Mouse (Mus musculus): Measurements from ENCODE around the gene Zscan26. TPM values are rescaled to one million over a fixed set of nuclear protein-coding genes. Genes with fewer than 3 reads are reported as not detected.

Zscan26 gene
- polyA plus RNA-seq, 1 experiment from 2014 or later: 23.6 TPM

DNA sequence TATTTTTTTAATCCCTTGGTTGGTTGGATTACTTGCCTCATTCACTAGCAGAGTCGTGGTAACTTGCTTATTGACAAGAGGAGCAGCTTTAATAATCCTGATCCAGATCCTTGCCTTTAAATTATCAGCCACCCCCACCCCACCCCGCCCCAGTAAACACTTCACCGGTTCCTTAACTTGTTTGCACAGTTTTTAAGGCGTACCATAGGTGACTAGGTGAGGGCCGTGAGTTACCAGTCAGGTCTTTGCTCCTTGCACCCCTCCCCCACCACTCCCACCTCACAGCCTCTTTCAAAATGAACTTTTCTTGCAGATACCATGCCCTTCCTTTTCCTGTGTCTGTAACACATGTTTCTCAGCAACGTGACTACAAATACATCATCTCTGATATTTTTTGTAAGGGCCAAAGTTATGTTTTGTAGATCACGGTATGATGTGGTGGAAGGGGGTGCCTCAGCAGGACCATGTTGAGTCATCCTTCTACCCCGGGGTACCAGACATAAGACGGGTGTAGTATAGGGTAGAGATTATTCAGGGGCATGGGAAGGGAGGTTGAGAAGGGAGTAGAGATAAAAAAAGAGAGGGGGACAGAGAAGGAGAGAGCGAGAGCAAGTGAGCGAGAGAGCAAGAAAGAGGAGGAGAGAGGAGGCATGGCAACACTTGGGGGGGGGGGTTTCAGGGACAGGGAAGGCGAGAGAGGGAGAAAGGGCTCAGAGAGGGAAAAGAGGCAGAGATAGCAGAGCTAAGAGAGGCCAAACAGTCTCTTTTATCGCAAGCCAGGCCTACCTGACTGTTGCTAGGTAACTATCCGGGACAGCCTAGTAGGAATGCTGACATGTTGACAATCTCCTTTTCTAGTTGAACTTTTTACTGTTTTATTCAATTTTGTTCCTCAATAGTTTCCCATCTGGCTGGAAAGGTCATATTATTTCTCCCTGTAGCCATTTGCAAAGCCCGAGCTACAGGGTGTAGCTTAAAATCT is 39.0 kb downstream of the Zscan26 start:
- WGBS: 51% methylated on average over 15 of the region's 15 CpGs
- Histone ChIP-seq H3K36me3 (ENCODE audit: control insufficient read depth, insufficient read depth, low read length) (no peaks in the 10 kb centered on the region), H3K27me3 (replicated peaks; ENCODE audit: control insufficient read depth, insufficient read depth, low read length) (no peaks in the 10 kb centered on the region), H3K4me3 (ENCODE audit: low read length) (no peak overlapping the region), H3K9me3 (ENCODE audit: control insufficient read depth, low read length) (no peaks in the 10 kb centered on the region), H3K4me1 (ENCODE audit: control insufficient read depth, insufficient read depth, low read length) (peaks cover 4% of the 10 kb centered on the region; the same call in 1 of the 2 replicates), H3K9ac (ENCODE audit: low read depth, low read length) (no peak overlapping the region), H3K4me2 (ENCODE audit: low read depth, low read length) (peak overlapping the region; percentile 19; the same call in 1 of the 2 replicates), H3K27ac (ENCODE audit: low read length) (peak overlapping the region; percentile 41)
- peak; percentile 66 for ATAC-seq

DNA sequence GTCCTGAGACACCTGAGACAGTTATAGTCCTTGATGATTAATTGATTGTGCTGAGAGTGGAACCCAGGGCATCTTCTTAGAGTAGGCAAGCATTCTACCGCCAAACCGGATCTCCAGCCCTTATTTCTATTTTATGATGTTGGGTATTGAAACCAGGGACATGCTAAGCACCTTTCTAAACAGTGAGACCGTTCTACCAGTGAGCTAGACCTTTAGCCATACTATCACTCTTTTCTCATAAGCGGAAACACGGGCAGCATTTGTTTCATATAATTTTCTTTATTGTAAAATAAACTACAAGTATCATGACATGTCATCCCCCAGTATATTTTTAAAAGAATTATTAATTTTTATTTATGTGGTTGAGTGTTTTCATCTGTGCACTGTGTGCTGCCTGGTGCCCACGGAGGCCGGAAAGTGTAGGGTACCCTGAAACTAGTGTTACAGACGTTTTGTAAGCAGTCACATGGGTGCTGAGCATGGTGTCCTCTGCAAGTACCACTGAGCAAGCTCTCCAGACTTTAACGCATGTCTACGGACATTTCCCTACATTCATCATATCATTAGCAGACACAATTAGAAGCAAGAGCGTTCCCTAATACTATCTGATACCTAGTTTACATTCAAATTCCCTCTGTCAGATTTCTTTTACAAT is 44.6 kb downstream of the Zscan26 start:
- WGBS: 55% methylated on average over 11 of the region's 11 CpGs
- Histone ChIP-seq H3K27me3 (replicated peaks; ENCODE audit: control insufficient read depth, insufficient read depth, low read length) (no peaks in the 10 kb centered on the region), H3K4me1 (ENCODE audit: control insufficient read depth, insufficient read depth, low read length) (no peaks in the 10 kb centered on the region), H3K4me3 (ENCODE audit: low read length) (peak overlapping the region; percentile 54), H3K9ac (ENCODE audit: low read depth, low read length) (peak overlapping the region; percentile 78), H3K9me3 (ENCODE audit: control insufficient read depth, low read length) (no peaks in the 10 kb centered on the region), H3K27ac (ENCODE audit: low read length) (peak overlapping the region; percentile 70), H3K36me3 (ENCODE audit: control insufficient read depth, insufficient read depth, low read length) (no peaks in the 10 kb centered on the region), H3K4me2 (ENCODE audit: low read depth, low read length) (peak overlapping the region; percentile 82)
- ATAC-seq: no peak; the same call in 1 of the 2 replicates

DNA sequence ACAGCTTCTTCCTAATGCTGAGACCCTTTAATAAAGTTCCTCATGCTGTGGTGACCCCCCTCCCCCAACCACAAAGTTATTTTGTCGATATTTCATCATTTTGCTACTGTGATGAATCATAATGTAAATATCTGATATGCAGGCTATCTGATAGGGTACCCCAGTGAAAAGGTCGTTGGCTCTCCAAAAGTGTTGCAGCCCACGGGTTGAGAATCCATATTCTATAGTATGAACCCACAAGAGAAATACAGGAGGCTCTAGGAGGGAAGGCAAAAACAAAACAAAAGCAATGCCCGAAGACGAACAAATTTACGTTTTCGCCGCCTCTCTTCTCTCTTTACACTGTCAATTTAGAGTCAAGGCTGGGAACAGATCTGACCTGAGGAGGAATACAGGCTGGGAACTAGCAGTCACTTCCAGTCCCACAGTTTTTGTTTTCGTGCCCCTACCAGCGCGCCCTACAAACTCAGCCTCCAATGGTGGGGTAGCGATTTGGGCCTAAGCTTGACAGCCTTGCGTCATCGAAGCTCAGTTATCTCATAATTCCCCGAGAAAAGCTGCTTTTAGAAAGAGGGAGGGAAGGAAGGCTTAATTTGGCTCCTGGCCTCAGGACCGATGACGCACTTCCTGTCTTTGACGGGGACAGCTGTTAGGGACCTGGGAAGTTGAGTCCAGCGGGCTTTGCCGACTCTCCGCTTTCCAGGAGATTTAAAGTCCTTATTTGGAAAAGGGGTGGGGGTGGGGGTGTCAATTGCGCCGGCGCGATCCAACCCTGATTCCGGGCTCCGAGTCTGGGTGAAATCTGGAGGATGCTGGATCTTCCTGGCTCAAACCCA is 45.3 kb downstream of the Zscan26 start:
- Histone ChIP-seq H3K27me3 (replicated peaks; ENCODE audit: control insufficient read depth, insufficient read depth, low read length) (no peaks in the 10 kb centered on the region), H3K4me3 (ENCODE audit: low read length) (peak overlapping the region; percentile 54), H3K9ac (ENCODE audit: low read depth, low read length) (peak overlapping the region; percentile 78), H3K4me2 (ENCODE audit: low read depth, low read length) (peak overlapping the region; percentile 82), H3K36me3 (ENCODE audit: control insufficient read depth, insufficient read depth, low read length) (no peaks in the 10 kb centered on the region), H3K9me3 (ENCODE audit: control insufficient read depth, low read length) (no peaks in the 10 kb centered on the region), H3K4me1 (ENCODE audit: control insufficient read depth, insufficient read depth, low read length) (no peaks in the 10 kb centered on the region), H3K27ac (ENCODE audit: low read length) (peak overlapping the region; percentile 70)
- 3% methylated on average over 27 of the region's 27 CpGs for WGBS
- peak; percentile 96 for ATAC-seq

DNA sequence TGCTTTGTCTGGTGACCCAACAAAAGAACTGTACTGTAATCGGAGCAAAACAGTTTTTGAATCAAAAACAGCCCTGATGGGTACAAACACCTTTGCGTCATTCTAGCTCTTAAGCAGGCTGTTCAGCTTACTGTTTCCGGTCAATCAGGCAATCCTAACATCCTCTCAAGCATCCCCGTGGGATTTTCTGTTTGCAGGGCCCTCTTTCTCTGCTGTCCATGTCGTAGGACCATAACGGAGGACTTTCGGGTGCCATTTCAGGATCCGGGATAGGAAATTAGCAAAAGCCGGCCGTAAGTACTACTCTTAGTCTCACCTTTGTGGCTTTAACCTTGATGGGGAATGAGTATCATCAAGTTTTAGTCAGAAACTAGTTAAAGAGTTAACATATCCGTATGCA is 46.2 kb downstream of the Zscan26 start:
- Histone ChIP-seq H3K4me1 (ENCODE audit: control insufficient read depth, insufficient read depth, low read length) (no peaks in the 10 kb centered on the region), H3K27me3 (replicated peaks; ENCODE audit: control insufficient read depth, insufficient read depth, low read length) (no peaks in the 10 kb centered on the region), H3K9ac (ENCODE audit: low read depth, low read length) (no peak overlapping the region), H3K9me3 (ENCODE audit: control insufficient read depth, low read length) (no peaks in the 10 kb centered on the region), H3K27ac (ENCODE audit: low read length) (no peak overlapping the region), H3K4me2 (ENCODE audit: low read depth, low read length) (no peak overlapping the region), H3K36me3 (ENCODE audit: control insufficient read depth, insufficient read depth, low read length) (no peaks in the 10 kb centered on the region), H3K4me3 (ENCODE audit: low read length) (no peak overlapping the region)
- 83% methylated on average over 11 of the region's 11 CpGs for WGBS
- no peak for ATAC-seq

DNA sequence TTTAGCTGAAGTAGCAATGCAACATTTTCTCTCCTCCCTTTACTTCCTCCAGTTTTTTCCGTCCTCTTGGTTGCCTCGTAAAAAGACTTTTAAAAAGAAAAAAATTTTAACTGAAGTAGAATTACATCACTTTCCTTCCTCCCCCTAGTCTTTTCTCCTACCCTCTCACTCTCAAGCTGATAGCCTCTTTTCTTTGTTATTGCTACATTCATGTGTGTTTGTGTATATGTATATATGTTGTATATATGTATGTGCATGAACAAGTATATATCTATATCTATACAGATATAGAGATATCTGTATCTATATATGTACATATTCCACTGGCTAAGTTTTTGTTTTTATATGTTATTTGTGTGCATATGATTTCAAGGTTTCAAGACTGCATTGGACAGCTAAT is 50.7 kb downstream of the Zscan26 start:
- no peak overlapping the region for H3K27ac ChIP-seq (ENCODE audit: low read length)
- peak overlapping the region; percentile 77 for H3K4me3 ChIP-seq (ENCODE audit: low read length)
- H3K9me3 ChIP-seq (ENCODE audit: control insufficient read depth, low read length): no peaks in the 10 kb centered on the region
- H3K4me2 ChIP-seq (ENCODE audit: low read depth, low read length): no peak overlapping the region
- peak; percentile 39; the same call in 1 of the 2 replicates for ATAC-seq
- no peaks in the 10 kb centered on the region for H3K36me3 ChIP-seq (ENCODE audit: control insufficient read depth, insufficient read depth, low read length)
- H3K9ac ChIP-seq (ENCODE audit: low read depth, low read length): peak overlapping the region; percentile 89
- peaks cover 8% of the 10 kb centered on the region; the same call in 1 of the 2 replicates for H3K4me1 ChIP-seq (ENCODE audit: control insufficient read depth, insufficient read depth, low read length)
- H3K27me3 ChIP-seq (replicated peaks; ENCODE audit: control insufficient read depth, insufficient read depth, low read length): no peaks in the 10 kb centered on the region
- WGBS: 0% methylated on average over 2 of the region's 2 CpGs

DNA sequence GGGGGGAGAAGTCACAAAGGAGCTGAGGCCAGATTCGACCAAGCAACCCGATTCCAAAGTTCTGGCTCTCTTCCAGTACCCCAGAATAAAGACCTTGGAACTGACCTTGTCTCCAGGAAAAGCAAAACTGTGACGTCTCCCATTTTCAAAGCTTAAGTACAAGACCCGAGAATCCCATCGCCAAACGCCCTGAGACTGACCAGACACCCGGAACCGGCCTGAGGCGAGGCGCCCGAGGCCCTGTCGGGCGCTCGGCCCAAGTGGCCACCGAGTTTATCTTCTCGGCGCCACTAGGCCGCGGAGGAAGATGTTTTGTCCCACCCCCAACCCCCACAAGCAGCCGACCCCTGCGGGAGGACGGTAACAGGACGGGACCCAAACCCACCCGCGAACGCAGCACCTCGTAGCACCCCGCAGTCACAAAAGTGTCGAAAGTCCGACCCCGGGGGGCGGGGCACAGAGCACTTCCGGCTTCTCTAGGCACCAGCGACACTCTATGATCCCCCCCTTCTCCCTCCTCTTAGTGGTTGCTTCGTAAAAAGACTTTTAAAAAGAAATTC is 51.2 kb downstream of the Zscan26 start, which contains the start of gene Zkscan3:
Gene Zkscan3, minus strand, starts transcription at position 469 of the 560 bp plus-strand sequence.
- WGBS: under 1% methylated on average over 35 of the region's 35 CpGs
- Histone ChIP-seq H3K4me3 (ENCODE audit: low read length) (peak within 1 kb of the TSS; percentile 77), H3K9me3 (ENCODE audit: control insufficient read depth, low read length) (no peaks in the 10 kb centered on the region), H3K36me3 (ENCODE audit: control insufficient read depth, insufficient read depth, low read length) (no peaks in the 10 kb centered on the region), H3K4me2 (ENCODE audit: low read depth, low read length) (peak within 1 kb of the TSS; percentile 72), H3K4me1 (ENCODE audit: control insufficient read depth, insufficient read depth, low read length) (peaks cover 8% of the 10 kb centered on the region; the same call in 1 of the 2 replicates), H3K27ac (ENCODE audit: low read length) (peak within 1 kb of the TSS; percentile 74), H3K27me3 (replicated peaks; ENCODE audit: control insufficient read depth, insufficient read depth, low read length) (no peaks in the 10 kb centered on the region), H3K9ac (ENCODE audit: low read depth, low read length) (peak within 1 kb of the TSS; percentile 89)
- ATAC-seq: peak; percentile 96

DNA sequence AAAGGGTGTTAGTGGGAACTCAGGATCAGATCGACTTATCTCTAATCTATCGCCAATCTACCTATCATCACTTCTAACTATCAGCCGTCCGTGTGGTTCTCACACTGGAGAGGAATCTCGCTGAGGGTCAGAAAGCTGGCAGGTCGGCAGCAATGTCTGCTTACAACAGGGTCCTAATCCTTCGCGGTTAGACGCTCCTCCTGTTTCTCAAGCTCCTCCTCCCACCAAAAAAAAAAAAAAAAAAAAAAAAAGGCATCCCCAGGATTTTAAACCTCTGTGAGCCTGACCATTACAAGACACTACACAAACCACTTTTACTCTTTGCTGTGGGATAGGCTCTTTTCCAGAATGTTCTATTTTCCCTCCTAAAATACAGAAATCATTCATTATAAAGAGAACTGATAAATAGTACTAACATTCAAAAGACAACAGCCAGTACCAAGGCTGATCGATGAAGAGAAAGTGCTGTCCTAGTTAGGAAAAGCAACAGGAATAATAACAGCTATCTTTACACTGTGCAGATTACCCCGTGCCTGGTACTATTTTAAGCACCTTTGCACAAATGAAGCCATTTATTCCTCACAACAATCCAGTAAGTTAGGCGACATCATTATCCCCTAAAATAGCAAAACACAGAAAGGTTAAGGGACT is 51.8 kb downstream of the Zscan26 start:
- Histone ChIP-seq H3K4me2 (ENCODE audit: low read depth, low read length) (peak overlapping the region; percentile 72), H3K4me3 (ENCODE audit: low read length) (peak overlapping the region; percentile 77), H3K4me1 (ENCODE audit: control insufficient read depth, insufficient read depth, low read length) (peaks cover 8% of the 10 kb centered on the region; the same call in 1 of the 2 replicates), H3K27me3 (replicated peaks; ENCODE audit: control insufficient read depth, insufficient read depth, low read length) (no peaks in the 10 kb centered on the region), H3K9me3 (ENCODE audit: control insufficient read depth, low read length) (no peaks in the 10 kb centered on the region), H3K27ac (ENCODE audit: low read length) (peak overlapping the region; percentile 74), H3K9ac (ENCODE audit: low read depth, low read length) (peak overlapping the region; percentile 89), H3K36me3 (ENCODE audit: control insufficient read depth, insufficient read depth, low read length) (no peaks in the 10 kb centered on the region)
- peak; percentile 48 for ATAC-seq
- 10% methylated on average over 12 of the region's 12 CpGs for WGBS

DNA sequence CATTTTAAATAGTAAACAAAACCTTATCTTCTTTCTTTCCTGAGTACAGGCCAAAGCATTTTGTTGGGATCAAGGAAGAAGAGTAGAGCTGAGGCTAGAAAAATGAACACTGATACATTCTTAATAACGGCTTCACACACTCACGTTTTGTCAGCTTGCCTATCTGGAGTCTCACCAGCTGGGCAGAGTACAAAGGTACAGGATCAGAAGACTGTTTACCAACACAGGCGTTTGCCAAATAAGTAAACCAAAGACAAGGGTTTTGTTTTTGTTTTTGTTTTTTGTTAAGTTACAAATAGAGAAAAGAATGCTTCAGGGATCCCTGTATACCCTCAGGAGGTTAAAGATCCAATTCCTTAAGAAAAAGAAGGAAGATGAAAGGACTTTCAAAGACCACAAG is 52.4 kb downstream of the Zscan26 start:
- WGBS: 64% methylated on average over 3 of the region's 3 CpGs
- Histone ChIP-seq H3K9me3 (ENCODE audit: control insufficient read depth, low read length) (no peaks in the 10 kb centered on the region), H3K4me3 (ENCODE audit: low read length) (peak overlapping the region; percentile 77), H3K4me2 (ENCODE audit: low read depth, low read length) (peak overlapping the region; percentile 72), H3K27me3 (replicated peaks; ENCODE audit: control insufficient read depth, insufficient read depth, low read length) (no peaks in the 10 kb centered on the region), H3K4me1 (ENCODE audit: control insufficient read depth, insufficient read depth, low read length) (peaks cover 8% of the 10 kb centered on the region; the same call in 1 of the 2 replicates), H3K27ac (ENCODE audit: low read length) (no peak overlapping the region), H3K9ac (ENCODE audit: low read depth, low read length) (peak overlapping the region; percentile 50; the same call in 1 of the 2 replicates), H3K36me3 (ENCODE audit: control insufficient read depth, insufficient read depth, low read length) (no peaks in the 10 kb centered on the region)
- ATAC-seq: no peak

Measured in intestine, embryonic 16.5 days (tissue).